Mouse (Mus musculus): ENCODE results near the gene Pds5a. TPM values are rescaled to one million over a fixed set of nuclear protein-coding genes. Genes with fewer than 3 reads are reported as not detected.
"Not testable (repeated sequence)": the region's sequence is repeated elsewhere in the genome, so short reads cannot be mapped to it uniquely, and the experiment has no call there.

Gene Pds5a
- polyA plus RNA-seq, 1 experiment from 2014 or later = 58.7 TPM

- H3K9me3 ChIP-seq (replicated peaks; ENCODE audit: control insufficient read depth, low read length) = no peaks in the 10 kb centered on the region
- ATAC-seq (no peak), DNase-seq (ENCODE audit: low spot score) (no peak)
- no peak overlapping the region for H3K27ac ChIP-seq (ENCODE audit: low read depth, low read length)
- peaks cover 10% of the 10 kb centered on the region for H3K4me1 ChIP-seq (ENCODE audit: control insufficient read depth, insufficient read depth, low read length)
- H3K4me2 ChIP-seq (ENCODE audit: low read length) = peak overlapping the region; percentile 63; the same call in 1 of the 2 replicates
- 67% methylated on average over 10 of the region's 10 CpGs for WGBS
- H3K27me3 ChIP-seq (replicated peaks; ENCODE audit: control insufficient read depth, insufficient read depth, low read length) = no peaks in the 10 kb centered on the region
- H3K36me3 ChIP-seq (ENCODE audit: control insufficient read depth, insufficient read depth, low read length) = peaks cover 9% of the 10 kb centered on the region; the same call in 1 of the 2 replicates
- H3K4me3 ChIP-seq (ENCODE audit: low read depth, low read length) = no peak overlapping the region
- H3K9ac ChIP-seq (ENCODE audit: low read length) = peak overlapping the region; percentile 96
Observed at GRCm38 (mm10) chr5:65699146-65699545, 1.1 kb upstream of the Pds5a start.

- Histone ChIP-seq H3K4me2 (ENCODE audit: low read length) (peak overlapping the region; percentile 63), H3K4me1 (ENCODE audit: control insufficient read depth, insufficient read depth, low read length) (peaks cover 10% of the 10 kb centered on the region), H3K4me3 (ENCODE audit: low read depth, low read length) (peak overlapping the region; percentile 98), H3K9me3 (replicated peaks; ENCODE audit: control insufficient read depth, low read length) (no peaks in the 10 kb centered on the region), H3K27ac (ENCODE audit: low read depth, low read length) (peak overlapping the region; percentile 96), H3K9ac (ENCODE audit: low read length) (peak overlapping the region; percentile 96), H3K36me3 (ENCODE audit: control insufficient read depth, insufficient read depth, low read length) (peaks cover 13% of the 10 kb centered on the region; the same call in 1 of the 2 replicates), H3K27me3 (replicated peaks; ENCODE audit: control insufficient read depth, insufficient read depth, low read length) (no peaks in the 10 kb centered on the region)
- whole genome bisulfite sequencing = 14% methylated on average over 6 of the region's 6 CpGs
- DNase-seq (ENCODE audit: low spot score) (no peak), ATAC-seq (no peak)
Observed at GRCm38 (mm10) chr5:65698759-65699136, 675 bp upstream of the Pds5a start.

- ATAC-seq = peak; percentile 68
- no peaks in the 10 kb centered on the region for H3K27me3 ChIP-seq (replicated peaks; ENCODE audit: control insufficient read depth, insufficient read depth, low read length)
- peak overlapping the region; percentile 70 for H3K4me2 ChIP-seq (ENCODE audit: low read length)
- H3K4me3 ChIP-seq (ENCODE audit: low read depth, low read length) = peak overlapping the region; percentile 98
- peaks cover 16% of the 10 kb centered on the region; the same call in 1 of the 2 replicates for H3K36me3 ChIP-seq (ENCODE audit: control insufficient read depth, insufficient read depth, low read length)
- H3K4me1 ChIP-seq (ENCODE audit: control insufficient read depth, insufficient read depth, low read length) = peaks cover 10% of the 10 kb centered on the region
- H3K27ac ChIP-seq (ENCODE audit: low read depth, low read length) = peak overlapping the region; percentile 96
- H3K9me3 ChIP-seq (replicated peaks; ENCODE audit: control insufficient read depth, low read length) = no peaks in the 10 kb centered on the region
- no peak for DNase-seq (ENCODE audit: low spot score)
- peak overlapping the region; percentile 96 for H3K9ac ChIP-seq (ENCODE audit: low read length)
- 1% methylated on average over 35 of the region's 49 CpGs for WGBS
Observed at GRCm38 (mm10) chr5:65697486-65697835, 612 bp downstream of the Pds5a start.

GRCm38 (mm10) chr5:65696821-65697485, 1.1 kb downstream of the Pds5a start:
- Histone ChIP-seq H3K27me3 (replicated peaks; ENCODE audit: control insufficient read depth, insufficient read depth, low read length) (no peaks in the 10 kb centered on the region), H3K4me2 (ENCODE audit: low read length) (peak overlapping the region; percentile 70), H3K9me3 (replicated peaks; ENCODE audit: control insufficient read depth, low read length) (no peaks in the 10 kb centered on the region), H3K4me3 (ENCODE audit: low read depth, low read length) (peak overlapping the region; percentile 98), H3K4me1 (ENCODE audit: control insufficient read depth, insufficient read depth, low read length) (peaks cover 10% of the 10 kb centered on the region), H3K36me3 (ENCODE audit: control insufficient read depth, insufficient read depth, low read length) (peaks cover 19% of the 10 kb centered on the region; the same call in 1 of the 2 replicates), H3K9ac (ENCODE audit: low read length) (peak overlapping the region; percentile 96), H3K27ac (ENCODE audit: low read depth, low read length) (peak overlapping the region; percentile 96)
- WGBS = under 1% methylated on average over 53 of the region's 58 CpGs
- DNase-seq (ENCODE audit: low spot score) (peak; percentile 86), ATAC-seq (peak; percentile 35)

GRCm38 (mm10) chr5:65694076-65694475, 4.0 kb downstream of the Pds5a start:
- not testable (repeated sequence) for H3K9ac ChIP-seq (ENCODE audit: low read length); ATAC-seq; H3K27me3 ChIP-seq (replicated peaks; ENCODE audit: control insufficient read depth, insufficient read depth, low read length); DNase-seq (ENCODE audit: low spot score); H3K9me3 ChIP-seq (replicated peaks; ENCODE audit: control insufficient read depth, low read length); H3K4me2 ChIP-seq (ENCODE audit: low read length); H3K27ac ChIP-seq (ENCODE audit: low read depth, low read length); H3K4me3 ChIP-seq (ENCODE audit: low read depth, low read length)
- 97% methylated on average over 2 of the region's 3 CpGs for WGBS
- Histone ChIP-seq H3K36me3 (ENCODE audit: control insufficient read depth, insufficient read depth, low read length) (peaks cover 26% of the 10 kb centered on the region; the same call in 1 of the 2 replicates), H3K4me1 (ENCODE audit: control insufficient read depth, insufficient read depth, low read length) (peaks cover 10% of the 10 kb centered on the region)

GRCm38 (mm10) chr5:65693018-65693417, 5.1 kb downstream of the Pds5a start:
- no peak for ATAC-seq
- Histone ChIP-seq H3K9me3 (replicated peaks; ENCODE audit: control insufficient read depth, low read length) (no peaks in the 10 kb centered on the region), H3K36me3 (ENCODE audit: control insufficient read depth, insufficient read depth, low read length) (peaks cover 26% of the 10 kb centered on the region; the same call in 1 of the 2 replicates)

GRCm38 (mm10) chr5:65688806-65689205, 9.3 kb downstream of the Pds5a start:
- H3K9me3 ChIP-seq (replicated peaks; ENCODE audit: control insufficient read depth, low read length) = no peaks in the 10 kb centered on the region
- no peaks in the 10 kb centered on the region for H3K4me1 ChIP-seq (ENCODE audit: control insufficient read depth, insufficient read depth, low read length)
- no peak overlapping the region for H3K4me3 ChIP-seq (ENCODE audit: low read depth, low read length)
- no peak overlapping the region for H3K4me2 ChIP-seq (ENCODE audit: low read length)
- no peak overlapping the region for H3K9ac ChIP-seq (ENCODE audit: low read length)
- WGBS = 96% methylated on average over 3 of the region's 3 CpGs
- no peak for ATAC-seq
- no peaks in the 10 kb centered on the region for H3K27me3 ChIP-seq (replicated peaks; ENCODE audit: control insufficient read depth, insufficient read depth, low read length)
- H3K27ac ChIP-seq (ENCODE audit: low read depth, low read length) = no peak overlapping the region
- no peak for DNase-seq (ENCODE audit: low spot score)
- H3K36me3 ChIP-seq (ENCODE audit: control insufficient read depth, insufficient read depth, low read length) = peaks cover 14% of the 10 kb centered on the region; the same call in 1 of the 2 replicates

More at GRCm38 (mm10) chr5:65693018-65693417, 5.1 kb downstream of the Pds5a start:
- no peak overlapping the region for H3K9ac ChIP-seq (ENCODE audit: low read length)
- no peak overlapping the region for H3K27ac ChIP-seq (ENCODE audit: low read depth, low read length)
- DNase-seq (ENCODE audit: low spot score) = no peak
- H3K27me3 ChIP-seq (replicated peaks; ENCODE audit: control insufficient read depth, insufficient read depth, low read length) = no peaks in the 10 kb centered on the region
- H3K4me2 ChIP-seq (ENCODE audit: low read length) = no peak overlapping the region
- no peak overlapping the region for H3K4me3 ChIP-seq (ENCODE audit: low read depth, low read length)
- H3K4me1 ChIP-seq (ENCODE audit: control insufficient read depth, insufficient read depth, low read length) = peaks cover 10% of the 10 kb centered on the region

- no peaks in the 10 kb centered on the region for H3K27me3 ChIP-seq (replicated peaks; ENCODE audit: control insufficient read depth, insufficient read depth, low read length)
- no peak overlapping the region for H3K9ac ChIP-seq (ENCODE audit: low read length)
- DNase-seq (ENCODE audit: low spot score) = no peak
- peaks cover 7% of the 10 kb centered on the region; the same call in 1 of the 2 replicates for H3K36me3 ChIP-seq (ENCODE audit: control insufficient read depth, insufficient read depth, low read length)
- H3K4me1 ChIP-seq (ENCODE audit: control insufficient read depth, insufficient read depth, low read length) = no peaks in the 10 kb centered on the region
- no peak overlapping the region for H3K4me2 ChIP-seq (ENCODE audit: low read length)
- no peak overlapping the region for H3K4me3 ChIP-seq (ENCODE audit: low read depth, low read length)
- no peak overlapping the region for H3K27ac ChIP-seq (ENCODE audit: low read depth, low read length)
- ATAC-seq = no peak
- WGBS = 79% methylated on average over 3 of the region's 3 CpGs
- no peaks in the 10 kb centered on the region for H3K9me3 ChIP-seq (replicated peaks; ENCODE audit: control insufficient read depth, low read length)
Observed at GRCm38 (mm10) chr5:65686806-65687205, 11.3 kb downstream of the Pds5a start.

GRCm38 (mm10) chr5:65678826-65679225, 19.2 kb downstream of the Pds5a start:
- H3K36me3 ChIP-seq (ENCODE audit: control insufficient read depth, insufficient read depth, low read length) = no peaks in the 10 kb centered on the region; the same call in 1 of the 2 replicates
- ATAC-seq = no peak
- no peaks in the 10 kb centered on the region for H3K9me3 ChIP-seq (replicated peaks; ENCODE audit: control insufficient read depth, low read length)
- no peak overlapping the region for H3K4me3 ChIP-seq (ENCODE audit: low read depth, low read length)
- no peak for DNase-seq (ENCODE audit: low spot score)
- H3K4me1 ChIP-seq (ENCODE audit: control insufficient read depth, insufficient read depth, low read length) = no peaks in the 10 kb centered on the region
- no peaks in the 10 kb centered on the region for H3K27me3 ChIP-seq (replicated peaks; ENCODE audit: control insufficient read depth, insufficient read depth, low read length)
- H3K9ac ChIP-seq (ENCODE audit: low read length) = no peak overlapping the region
- no peak overlapping the region for H3K4me2 ChIP-seq (ENCODE audit: low read length)
- WGBS = 92% methylated on average over 5 of the region's 5 CpGs
- no peak overlapping the region for H3K27ac ChIP-seq (ENCODE audit: low read depth, low read length)

Data from forebrain, embryonic 14.5 days (tissue).